Mouse (Mus musculus): ENCODE measurements around the gene Sh3kbp1. TPM values are rescaled to one million over a fixed set of nuclear protein-coding genes. Genes with fewer than 3 reads are reported as not detected.

Sh3kbp1 gene
- polyA plus RNA-seq, 1 experiment: 119 TPM

- TF ChIP-seq CTCF (IDR thresholded peaks at IDR 0.05; ENCODE audit: borderline replicate concordance, insufficient read depth, low read length): no peak
- no peak for TF ChIP-seq POLR2A (IDR thresholded peaks at IDR 0.05; ENCODE audit: low read depth, low read length)
- Histone ChIP-seq H3K4me3 (ENCODE audit: insufficient read depth, low read length) (no peak overlapping the region), H3K27ac (ENCODE audit: insufficient read depth, low read length) (no peak overlapping the region)
Measured at GRCm38 (mm10) chrX:159702850-159703249, 75.8 kb downstream of the Sh3kbp1 start.

DNA sequence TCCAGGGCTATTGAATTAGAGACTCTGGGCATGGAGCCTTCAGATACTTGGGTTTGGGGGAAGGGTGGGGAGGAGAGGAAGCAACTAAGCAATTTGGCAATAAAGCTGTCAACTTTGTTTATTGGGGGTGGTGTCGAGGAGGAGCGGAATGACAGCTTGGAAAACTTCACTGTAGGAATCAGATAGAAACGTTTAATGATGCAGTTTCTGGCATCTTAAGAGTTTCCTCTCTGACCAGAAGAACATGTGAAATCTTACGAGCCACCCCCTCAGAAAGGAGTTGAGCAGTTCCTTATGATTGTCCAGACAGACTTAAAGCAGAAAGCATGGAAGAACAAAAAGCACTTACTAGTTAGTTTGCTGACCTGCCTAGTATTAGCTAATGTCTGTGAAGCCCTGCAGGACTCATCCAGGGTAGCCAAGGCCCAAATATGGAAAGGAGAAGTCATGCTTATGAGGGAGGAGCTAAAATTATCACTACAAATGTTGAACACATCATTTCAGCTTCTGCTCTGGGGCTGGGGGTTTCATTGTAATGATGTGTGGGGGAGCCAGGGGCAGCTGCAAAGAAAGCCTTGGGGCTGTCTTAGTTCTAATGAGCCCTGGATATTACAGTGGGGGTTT lies 77.4 kb downstream of the Sh3kbp1 start:
- TF ChIP-seq POLR2A (IDR thresholded peaks at IDR 0.05; ENCODE audit: low read depth, low read length): no peak
- H3K27ac ChIP-seq (ENCODE audit: insufficient read depth, low read length): peak overlapping the region; percentile 49
- H3K4me3 ChIP-seq (ENCODE audit: insufficient read depth, low read length): no peak overlapping the region
- peaks cover 5% of the 10 kb centered on the region for H3K4me1 ChIP-seq (ENCODE audit: control insufficient read depth, insufficient read depth, low read length)

More at GRCm38 (mm10) chrX:159702850-159703249, 75.8 kb downstream of the Sh3kbp1 start:
- no peaks in the 10 kb centered on the region for H3K4me1 ChIP-seq (ENCODE audit: control insufficient read depth, insufficient read depth, low read length)

- H3K4me3 ChIP-seq (ENCODE audit: insufficient read depth, low read length): no peak overlapping the region
- H3K4me1 ChIP-seq (ENCODE audit: control insufficient read depth, insufficient read depth, low read length): peaks cover 8% of the 10 kb centered on the region
- no peak for TF ChIP-seq CTCF (IDR thresholded peaks at IDR 0.05; ENCODE audit: borderline replicate concordance, insufficient read depth, low read length)
- no peak for TF ChIP-seq POLR2A (IDR thresholded peaks at IDR 0.05; ENCODE audit: low read depth, low read length)
- H3K27ac ChIP-seq (ENCODE audit: insufficient read depth, low read length): peak overlapping the region; percentile 49; the same call in 1 of the 2 replicates
Measured at GRCm38 (mm10) chrX:159705412-159705811, 78.3 kb downstream of the Sh3kbp1 start.

DNA sequence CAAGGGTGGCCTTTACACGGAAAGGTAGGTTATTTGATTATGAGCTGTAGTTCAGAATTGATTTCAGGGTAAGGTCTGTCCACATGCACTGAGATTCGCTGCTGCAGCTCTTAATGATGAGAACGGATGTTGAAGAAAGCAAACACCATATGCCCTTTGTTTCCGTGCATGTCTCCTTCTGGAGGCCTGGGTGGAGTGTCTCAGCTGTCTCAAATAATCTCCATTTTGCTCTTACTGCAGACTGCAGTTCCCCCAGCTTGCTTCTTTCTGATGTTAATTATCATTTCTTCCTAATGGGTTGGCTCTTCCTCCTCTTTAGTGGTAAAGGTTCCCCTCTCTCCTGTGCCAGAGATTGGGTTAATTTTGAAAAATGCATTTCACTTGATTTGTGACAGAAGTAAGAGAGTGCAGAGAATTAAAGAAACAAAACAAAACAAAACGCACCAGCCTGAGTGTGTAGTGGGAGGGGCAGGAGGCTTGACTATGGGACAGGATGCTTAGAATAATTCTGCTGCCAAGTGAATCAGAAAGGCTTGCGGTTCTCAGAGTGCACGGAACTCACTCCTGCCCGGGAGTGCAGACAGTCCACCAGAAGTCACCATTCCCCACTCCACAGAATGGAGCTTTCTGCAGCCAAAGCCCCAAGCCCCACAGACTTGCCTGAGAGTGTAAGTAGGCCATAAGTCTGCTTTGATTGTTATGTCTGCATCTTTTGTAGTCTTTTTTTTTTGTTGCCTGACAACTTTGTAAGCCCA lies 81.2 kb downstream of the Sh3kbp1 start:
- no peak for TF ChIP-seq CTCF (IDR thresholded peaks at IDR 0.05; ENCODE audit: borderline replicate concordance, insufficient read depth, low read length)
- TF ChIP-seq POLR2A (IDR thresholded peaks at IDR 0.05; ENCODE audit: low read depth, low read length): peak; percentile 67
- Histone ChIP-seq H3K27ac (ENCODE audit: insufficient read depth, low read length) (peak overlapping the region; percentile 78), H3K4me3 (ENCODE audit: insufficient read depth, low read length) (peak overlapping the region; percentile 26), H3K4me1 (ENCODE audit: control insufficient read depth, insufficient read depth, low read length) (peaks cover 14% of the 10 kb centered on the region)

DNA sequence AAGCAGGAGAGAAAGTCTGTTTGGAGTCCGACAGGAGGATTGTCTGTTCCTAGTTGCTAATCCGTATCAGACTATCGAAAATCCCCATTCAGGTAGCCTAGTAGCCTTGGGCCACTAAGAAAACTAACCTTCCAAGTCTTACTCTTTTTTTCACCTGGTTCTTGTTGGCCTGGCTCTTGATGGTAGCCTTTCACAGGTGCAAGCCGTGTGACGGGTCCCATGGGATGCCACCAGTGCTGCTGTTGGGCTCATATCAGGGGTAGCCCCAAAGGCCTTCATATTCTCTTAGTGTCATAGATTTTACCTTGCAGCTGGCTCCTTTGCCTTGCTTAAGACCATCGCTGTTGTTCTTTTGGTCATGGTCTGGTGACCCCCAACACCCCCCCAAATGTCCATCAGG lies 82.2 kb downstream of the Sh3kbp1 start:
- Histone ChIP-seq H3K4me1 (ENCODE audit: control insufficient read depth, insufficient read depth, low read length) (peaks cover 14% of the 10 kb centered on the region), H3K4me3 (ENCODE audit: insufficient read depth, low read length) (peak overlapping the region; percentile 26; the same call in 1 of the 2 replicates), H3K27ac (ENCODE audit: insufficient read depth, low read length) (peak overlapping the region; percentile 78)
- no peak for TF ChIP-seq POLR2A (IDR thresholded peaks at IDR 0.05; ENCODE audit: low read depth, low read length)
- TF ChIP-seq CTCF (IDR thresholded peaks at IDR 0.05; ENCODE audit: borderline replicate concordance, insufficient read depth, low read length): no peak

- H3K4me3 ChIP-seq (ENCODE audit: insufficient read depth, low read length): no peak overlapping the region
- TF ChIP-seq POLR2A (IDR thresholded peaks at IDR 0.05; ENCODE audit: low read depth, low read length) (no peak), CTCF (IDR thresholded peaks at IDR 0.05; ENCODE audit: borderline replicate concordance, insufficient read depth, low read length) (no peak)
- H3K4me1 ChIP-seq (ENCODE audit: control insufficient read depth, insufficient read depth, low read length): peaks cover 14% of the 10 kb centered on the region
- H3K27ac ChIP-seq (ENCODE audit: insufficient read depth, low read length): peak overlapping the region; percentile 78
Measured at GRCm38 (mm10) chrX:159711070-159712029, 84.3 kb downstream of the Sh3kbp1 start.

- TF ChIP-seq CTCF (IDR thresholded peaks at IDR 0.05; ENCODE audit: borderline replicate concordance, insufficient read depth, low read length) (no peak), POLR2A (IDR thresholded peaks at IDR 0.05; ENCODE audit: low read depth, low read length) (no peak)
- H3K4me1 ChIP-seq (ENCODE audit: control insufficient read depth, insufficient read depth, low read length): peaks cover 14% of the 10 kb centered on the region
Measured at GRCm38 (mm10) chrX:159713191-159713590, 86.1 kb downstream of the Sh3kbp1 start.

DNA sequence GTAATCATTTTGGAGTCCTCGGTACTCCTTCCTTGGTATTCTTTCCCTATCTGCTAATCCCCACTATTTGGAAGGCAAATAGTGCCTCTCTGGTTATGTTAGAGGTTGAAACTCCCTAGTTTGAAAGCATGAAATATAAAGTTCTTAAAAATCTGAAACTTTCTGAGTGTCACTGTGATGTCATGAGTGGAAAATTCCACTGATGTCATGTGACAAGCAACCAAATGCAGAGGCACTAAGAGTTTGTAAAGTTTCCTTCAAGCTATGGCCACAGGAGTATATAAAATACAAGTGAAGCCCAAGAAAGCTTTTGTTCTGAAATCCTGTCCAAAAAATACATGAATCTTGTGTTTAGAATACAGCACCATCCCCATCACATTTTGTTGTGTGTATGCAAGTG lies 94.3 kb downstream of the Sh3kbp1 start:
- no peak overlapping the region for H3K4me3 ChIP-seq (ENCODE audit: insufficient read depth, low read length)
- H3K27ac ChIP-seq (ENCODE audit: insufficient read depth, low read length): no peak overlapping the region
- H3K4me1 ChIP-seq (ENCODE audit: control insufficient read depth, insufficient read depth, low read length): no peaks in the 10 kb centered on the region
- TF ChIP-seq CTCF (IDR thresholded peaks at IDR 0.05; ENCODE audit: borderline replicate concordance, insufficient read depth, low read length) (no peak), POLR2A (IDR thresholded peaks at IDR 0.05; ENCODE audit: low read depth, low read length) (no peak)

More at GRCm38 (mm10) chrX:159713191-159713590, 86.1 kb downstream of the Sh3kbp1 start:
- H3K4me3 ChIP-seq (ENCODE audit: insufficient read depth, low read length): no peak overlapping the region
- no peak overlapping the region for H3K27ac ChIP-seq (ENCODE audit: insufficient read depth, low read length)

- Histone ChIP-seq H3K4me1 (ENCODE audit: control insufficient read depth, insufficient read depth, low read length) (peaks cover 11% of the 10 kb centered on the region), H3K4me3 (ENCODE audit: insufficient read depth, low read length) (no peak overlapping the region), H3K27ac (ENCODE audit: insufficient read depth, low read length) (peak overlapping the region; percentile 87)
- TF ChIP-seq CTCF (IDR thresholded peaks at IDR 0.05; ENCODE audit: borderline replicate concordance, insufficient read depth, low read length) (no peak), POLR2A (IDR thresholded peaks at IDR 0.05; ENCODE audit: low read depth, low read length) (no peak)
Measured at GRCm38 (mm10) chrX:159731421-159731820, 104.3 kb downstream of the Sh3kbp1 start.

All from embryonic fibroblast, embryonic 13.5 days (primary cell).